Mouse (Mus musculus) bone marrow macrophage, adult 2 months (primary cell): Measurements from ENCODE around the gene Cog6.

Source experiments
- CTCF ChIP-seq: IDR thresholded peaks from 2 replicates; pipeline ENCODE4 v1.5.1; 2012; ENCODE audit warnings: low read depth, mild to moderate bottlenecking, low read length, moderate library complexity
- POLR2A ChIP-seq: IDR thresholded peaks from 2 replicates; pipeline ENCODE4 v1.6.1; 2012; ENCODE audit warnings: mild to moderate bottlenecking, low read depth, low read length, borderline replicate concordance

GRCm38 (mm10) chr3:53027333-53027732 lies 10.3 kb upstream of the Cog6 start:
- TF ChIP-seq POLR2A (no peak), CTCF (no peak)
